Mouse (Mus musculus) thymus, postnatal 36 days (tissue): ENCODE data around the gene Ablim1.

ENCODE experiments used
- DNase-seq, 2 experiments: peaks; one replicate each; pipeline ENCODE4 v3.0.0; 2022; ENCODE audit warnings: mixed read lengths in 2 of 2

Ablim1 gene

DNA sequence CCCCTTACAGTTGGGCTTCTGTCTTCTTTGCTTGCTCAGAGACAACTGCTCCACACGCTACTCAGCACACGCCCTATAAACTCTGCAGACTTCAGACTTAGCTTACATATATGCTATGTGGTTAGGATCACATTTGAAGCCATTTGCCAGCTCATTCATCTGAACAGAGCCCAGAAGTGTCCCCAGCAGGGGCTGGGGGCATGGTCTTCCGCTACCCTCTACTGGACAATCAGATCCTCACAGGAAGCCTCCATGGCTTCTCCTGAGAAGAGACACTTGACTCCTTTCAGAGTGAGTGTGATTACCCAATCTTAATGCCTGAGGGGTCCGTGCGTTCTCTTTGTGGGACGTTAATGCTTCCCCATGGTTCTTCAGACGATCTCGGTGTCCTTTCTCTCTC is 59.6 kb downstream of the Ablim1 start:
- no peak for DNase-seq

DNA sequence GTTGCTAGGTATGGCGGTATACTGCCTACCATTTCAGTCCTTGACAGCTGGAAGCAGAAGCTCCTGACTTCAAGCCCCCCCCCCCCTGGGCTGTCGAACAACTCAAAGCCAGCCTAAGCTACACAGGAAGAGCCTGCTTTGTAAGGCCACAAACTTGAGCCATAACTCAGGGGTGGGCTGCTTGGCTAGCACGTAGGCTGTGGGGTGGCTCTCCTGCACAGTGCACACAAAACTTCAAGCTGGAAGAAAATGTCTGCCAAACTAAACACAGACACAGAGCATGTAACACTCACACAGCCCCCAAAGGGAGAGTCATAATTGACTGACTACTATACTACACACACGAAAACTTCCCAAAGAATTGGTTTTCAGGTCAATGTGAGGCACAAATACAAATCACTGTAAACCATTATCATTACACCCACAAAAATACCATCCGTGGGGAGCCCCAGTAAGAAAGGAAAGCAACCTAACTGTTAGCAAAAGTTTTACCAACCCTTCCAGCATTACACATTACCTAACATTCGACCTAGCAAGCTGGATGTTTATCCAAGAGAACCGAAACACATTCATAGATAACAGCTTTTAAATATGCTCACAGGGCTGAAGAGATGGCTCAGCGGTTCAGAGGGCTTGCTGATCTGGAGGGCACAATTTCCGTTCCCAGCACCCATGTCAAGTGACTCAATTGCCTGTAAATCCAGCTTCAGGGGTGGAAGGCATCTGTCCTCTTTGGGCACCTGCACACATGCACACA is 61.8 kb downstream of the Ablim1 start:
- no peak for DNase-seq

DNA sequence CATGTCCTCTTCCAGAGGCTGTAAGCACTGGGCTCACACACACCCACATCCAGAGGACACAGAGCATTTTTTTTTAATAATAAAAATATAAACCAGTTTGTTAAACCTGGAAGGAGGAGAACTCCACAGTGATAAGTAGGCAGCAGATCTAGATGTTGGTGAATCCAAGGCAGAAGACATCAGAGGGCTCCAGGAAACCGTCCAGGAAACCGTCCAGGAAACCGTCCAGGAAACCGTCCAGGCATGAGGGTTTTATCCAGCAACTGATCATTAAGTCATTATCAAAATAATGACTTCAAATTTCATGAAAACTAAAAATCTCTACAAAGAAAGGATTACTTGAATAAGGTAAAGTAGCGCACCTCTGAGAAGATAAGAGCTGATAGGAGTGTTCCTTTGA is 65.9 kb downstream of the Ablim1 start:
- no peak for DNase-seq

DNA sequence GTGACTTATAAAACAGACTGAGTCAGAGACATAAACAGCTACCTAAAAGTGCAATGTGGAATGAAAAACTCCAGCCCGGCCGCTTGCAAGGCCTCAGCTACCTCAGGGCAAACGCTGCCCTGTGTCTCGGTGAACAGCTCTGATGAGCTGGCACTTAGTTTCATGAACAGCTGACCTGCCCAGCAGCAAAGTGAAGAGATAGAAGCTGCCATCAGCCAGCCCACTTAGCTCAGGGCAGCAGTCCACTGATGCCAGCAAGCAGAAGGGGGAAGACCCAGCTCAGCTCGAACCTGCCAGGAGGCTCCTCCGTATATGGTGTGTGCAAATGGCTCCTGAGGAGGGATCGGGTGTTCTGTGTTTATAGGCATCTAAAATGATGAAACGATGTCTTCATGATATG is 67.5 kb downstream of the Ablim1 start:
- DNase-seq: no peak

DNA sequence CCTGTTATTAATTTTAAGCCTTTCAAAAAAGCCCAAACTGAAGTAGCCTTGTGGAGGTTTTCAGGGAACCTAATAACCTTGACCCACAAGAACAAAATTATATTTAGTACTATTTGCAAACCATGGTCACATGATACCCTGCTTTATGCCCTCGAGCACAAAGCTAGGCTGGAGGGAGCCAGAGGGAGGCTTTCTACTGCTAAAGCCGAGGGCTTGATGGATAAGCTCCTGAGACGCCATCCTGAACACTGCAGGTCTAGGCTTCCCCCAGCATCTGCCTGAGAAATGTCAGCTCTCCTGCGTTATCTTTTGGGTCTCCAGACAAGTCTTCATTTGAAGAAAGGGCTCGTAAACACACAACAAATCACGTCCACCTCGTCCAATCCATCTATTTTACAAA is 70.4 kb downstream of the Ablim1 start:
- DNase-seq: no peak

DNA sequence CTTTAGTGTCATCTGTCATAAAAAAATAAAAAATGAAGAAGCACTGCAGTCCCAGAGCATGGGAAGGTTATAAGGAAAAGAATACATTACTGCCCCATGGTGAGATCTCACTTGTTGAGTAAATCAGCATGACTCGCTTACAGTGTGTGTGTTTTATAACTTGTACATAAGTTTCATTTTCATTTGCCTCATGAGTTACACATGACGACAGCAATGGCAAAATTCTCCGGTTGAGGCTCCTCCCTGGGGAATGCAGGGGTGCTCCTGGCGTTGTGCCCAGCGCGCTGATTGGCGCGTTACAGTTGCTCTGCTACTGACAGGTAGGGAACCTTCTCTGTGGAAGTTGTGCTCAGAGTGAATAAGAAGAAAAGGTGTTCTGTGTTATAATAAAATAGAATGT is 71.1 kb downstream of the Ablim1 start:
- no peak for DNase-seq

DNA sequence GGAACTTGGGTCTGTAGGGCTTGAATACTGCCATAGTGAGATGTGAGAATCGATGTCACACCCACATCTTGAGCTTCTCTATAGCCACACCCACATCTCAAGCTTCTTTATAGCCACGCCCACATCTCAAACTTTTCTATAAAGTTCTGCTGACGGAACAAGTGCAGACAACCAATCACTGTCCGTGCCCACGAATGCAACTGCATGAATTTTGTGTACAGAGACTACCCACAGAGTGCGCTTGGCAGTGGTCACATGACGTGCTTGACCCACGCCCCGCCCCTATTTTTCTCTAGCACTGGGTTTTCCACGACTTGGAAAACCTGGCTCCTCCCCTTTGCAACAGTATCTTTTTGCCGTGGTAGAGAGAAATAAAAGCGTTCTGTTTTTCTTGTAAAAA is 71.5 kb downstream of the Ablim1 start:
- no peak for DNase-seq

DNA sequence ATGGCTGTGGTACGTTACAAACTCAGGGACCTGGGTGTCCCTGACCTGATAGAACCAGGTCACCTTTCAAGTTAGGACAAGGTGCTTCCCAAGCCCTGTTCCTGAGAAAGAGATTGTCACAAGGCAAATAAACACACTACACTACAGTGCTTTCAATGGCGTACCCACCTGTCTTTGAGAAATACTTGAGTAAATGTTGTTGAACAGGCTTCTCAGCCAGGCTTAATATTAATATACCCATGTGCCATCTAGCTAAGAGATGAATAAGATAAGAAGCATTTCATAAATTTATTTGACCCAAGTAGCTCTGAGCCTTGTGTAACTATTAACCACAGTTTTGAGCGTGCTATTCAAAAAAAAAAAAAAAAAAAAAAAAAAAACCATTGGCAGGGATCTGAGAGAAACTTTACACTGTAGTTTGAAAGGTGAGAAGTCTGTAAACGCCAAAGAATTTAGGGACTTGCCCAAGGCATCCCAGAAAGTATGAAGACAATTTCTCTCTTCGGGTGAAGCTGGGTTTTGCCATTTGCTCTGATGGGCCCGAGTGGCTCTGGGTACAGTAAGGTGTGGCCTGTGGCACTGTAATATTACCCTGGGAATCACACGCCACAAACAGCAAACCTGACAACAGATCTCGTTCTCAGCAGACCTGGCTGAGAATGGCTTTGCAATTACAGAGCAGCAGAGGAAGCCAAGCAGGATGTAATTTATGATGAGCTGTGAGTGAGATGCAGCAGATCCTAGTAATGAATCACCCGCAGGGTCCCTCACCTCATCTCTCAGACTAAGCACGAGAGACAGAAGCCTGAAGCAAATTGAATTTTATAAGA is 73.1 kb downstream of the Ablim1 start:
- no peak for DNase-seq

DNA sequence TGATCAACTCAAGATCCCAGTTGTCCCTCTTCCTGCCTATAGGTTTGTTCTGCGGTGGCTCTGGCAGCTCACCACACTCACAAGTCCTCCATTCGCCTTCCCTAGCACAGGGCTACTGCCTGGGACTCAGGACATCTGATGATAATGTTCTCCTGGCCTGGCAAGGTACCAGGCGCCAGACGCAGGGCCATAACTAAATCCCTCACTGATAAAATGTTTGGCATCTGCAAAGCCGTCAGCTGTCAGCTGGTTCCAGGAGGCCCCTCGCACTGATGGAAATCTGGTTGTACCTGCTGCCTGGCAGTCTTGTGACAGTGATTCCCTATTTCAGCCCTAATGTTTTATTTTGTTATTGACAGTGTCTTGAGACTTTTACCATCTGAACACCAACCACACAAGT is 74.5 kb downstream of the Ablim1 start:
- DNase-seq: no peak

DNA sequence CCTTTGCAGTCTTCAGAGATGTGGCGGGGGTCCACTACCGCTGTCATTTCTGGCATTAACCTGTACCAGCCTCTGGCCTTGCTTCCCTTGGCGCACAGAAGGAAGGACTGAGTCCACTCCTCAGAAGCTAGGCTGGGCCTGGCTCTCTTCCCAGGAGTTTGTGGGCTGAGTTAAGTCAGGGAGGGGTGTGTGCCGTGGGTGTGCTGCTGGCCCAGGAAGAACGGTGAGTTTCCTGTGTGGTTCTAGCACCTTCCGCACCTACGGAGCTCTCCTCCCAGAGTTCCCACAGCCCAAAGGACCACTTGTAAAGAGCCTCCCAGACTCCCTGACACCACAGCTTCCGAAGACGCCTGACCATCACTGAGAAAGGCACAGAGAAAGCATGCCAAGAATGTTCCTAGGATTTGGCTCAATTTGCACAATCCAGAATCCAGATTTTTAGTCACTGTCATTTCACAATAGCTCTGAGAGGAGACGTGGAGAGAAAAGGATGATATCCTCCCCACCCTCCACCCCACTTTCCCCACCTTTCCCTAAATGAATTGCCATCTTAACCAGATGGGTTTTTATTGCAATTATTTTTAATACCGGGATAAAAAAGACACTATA is 75.4 kb downstream of the Ablim1 start:
- no peak for DNase-seq

DNA sequence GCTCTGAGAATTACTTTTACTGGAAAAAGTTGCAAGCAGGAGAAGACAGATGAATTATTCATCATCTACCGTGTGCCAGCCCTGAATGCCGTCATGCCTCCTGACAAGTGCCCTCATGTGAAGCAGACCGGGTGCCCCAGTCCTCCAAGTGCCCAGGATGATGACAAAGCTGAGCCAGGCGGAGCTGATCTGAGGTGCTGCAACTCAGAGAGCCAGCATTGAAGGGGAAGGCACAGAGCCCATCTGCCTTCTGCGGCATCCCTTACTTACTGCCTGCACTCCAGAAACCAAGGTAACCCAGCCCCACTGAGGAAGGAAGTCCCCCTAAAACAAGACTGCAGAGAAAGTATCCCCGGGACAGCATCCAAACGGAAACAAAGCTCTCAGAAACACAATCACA is 76.3 kb downstream of the Ablim1 start:
- DNase-seq: no peak

DNA sequence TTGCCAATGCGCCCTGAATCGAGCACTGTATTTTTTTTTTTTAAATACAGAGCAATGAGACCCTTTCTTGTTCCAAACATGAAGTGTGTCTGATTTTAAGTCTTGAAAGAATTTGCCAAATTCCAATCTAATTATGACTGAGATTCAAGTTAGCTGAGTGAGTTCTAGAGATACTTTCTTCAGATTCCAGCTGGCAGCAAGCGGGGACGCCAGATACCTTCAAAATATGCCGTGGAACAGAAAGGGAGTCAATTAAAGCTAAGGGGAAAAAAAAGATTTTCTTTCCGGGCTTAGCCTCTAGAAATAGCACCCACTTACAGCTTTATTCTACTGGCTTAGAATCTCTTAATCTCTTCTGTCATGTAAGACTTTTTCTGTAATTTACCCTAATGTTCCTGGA is 77.2 kb downstream of the Ablim1 start:
- no peak for DNase-seq

DNA sequence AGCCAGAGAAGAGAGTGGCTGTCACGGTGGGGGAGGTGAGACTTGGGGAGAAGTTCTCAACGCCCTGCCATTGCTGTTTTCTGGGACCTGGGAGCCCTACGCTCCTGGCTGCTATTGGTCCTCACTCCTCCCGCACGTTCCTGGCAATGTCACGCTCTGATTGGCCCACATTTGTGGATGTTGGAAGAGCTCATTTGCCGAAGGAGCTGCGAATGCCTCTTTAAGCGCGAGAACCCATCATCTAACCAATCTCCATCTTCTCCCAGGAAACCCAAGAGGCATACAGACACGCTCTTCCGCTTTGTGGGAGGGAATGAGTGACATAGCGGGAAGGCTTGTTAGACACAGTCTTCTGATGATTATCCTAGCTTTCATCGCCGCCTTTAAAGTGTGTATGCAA is 78.1 kb downstream of the Ablim1 start:
- no peak for DNase-seq

DNA sequence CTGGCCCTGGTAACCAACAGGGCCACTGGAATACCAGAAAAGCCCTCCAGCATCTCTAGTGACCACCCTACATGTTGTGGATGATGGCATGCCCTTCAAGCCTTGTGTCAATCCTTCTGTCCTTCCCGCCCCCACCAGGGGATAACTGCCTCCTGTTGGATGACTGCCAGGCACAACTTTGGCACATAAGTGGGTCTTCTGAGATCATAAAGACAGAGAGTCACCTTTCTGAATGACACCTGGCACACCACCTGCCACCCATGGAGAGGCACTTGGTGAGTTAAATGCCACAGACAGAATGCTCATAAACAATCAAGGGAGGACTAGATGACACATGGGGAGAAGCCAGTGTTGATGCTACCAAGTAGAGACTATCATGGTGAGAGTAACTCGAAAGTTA is 78.8 kb downstream of the Ablim1 start:
- DNase-seq: no peak

DNA sequence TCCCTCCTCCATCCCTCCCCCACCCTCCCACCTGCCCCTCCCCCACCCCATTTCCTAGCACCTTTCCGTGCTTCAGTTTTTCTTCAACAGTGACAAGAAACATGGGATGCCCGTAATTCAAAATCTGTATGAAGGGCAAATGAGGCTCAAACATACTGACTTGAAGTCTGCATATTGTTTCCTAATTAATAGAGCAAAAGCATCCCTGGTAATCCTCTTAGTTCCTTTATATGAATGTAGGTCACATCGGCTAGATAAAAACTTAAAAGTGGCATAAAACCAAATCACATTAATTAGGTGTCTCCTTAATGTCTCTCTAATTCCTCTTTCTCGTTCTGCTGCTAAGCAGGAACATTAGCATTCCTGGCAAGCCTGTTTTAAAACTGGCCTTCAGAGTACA is 83.7 kb downstream of the Ablim1 start:
- DNase-seq: no peak

DNA sequence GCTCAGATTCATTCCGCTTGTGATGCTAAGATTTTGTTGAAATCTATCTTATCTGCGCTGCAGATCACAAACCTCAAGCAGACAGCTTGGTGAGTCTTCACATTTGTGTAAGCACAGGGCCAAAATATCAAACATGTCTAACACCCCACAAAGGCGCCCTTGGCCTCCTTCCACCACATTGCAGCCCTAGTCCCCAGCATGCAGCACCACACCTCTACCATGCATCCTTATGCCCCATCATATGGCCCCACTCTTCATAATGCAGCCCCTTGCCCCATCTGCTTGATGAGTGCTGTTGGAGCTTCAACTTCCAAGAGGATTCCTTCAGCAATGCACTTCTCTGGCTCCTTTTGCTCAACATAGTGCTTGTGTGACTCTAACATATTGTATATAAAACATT is 85.6 kb downstream of the Ablim1 start:
- DNase-seq: no peak

DNA sequence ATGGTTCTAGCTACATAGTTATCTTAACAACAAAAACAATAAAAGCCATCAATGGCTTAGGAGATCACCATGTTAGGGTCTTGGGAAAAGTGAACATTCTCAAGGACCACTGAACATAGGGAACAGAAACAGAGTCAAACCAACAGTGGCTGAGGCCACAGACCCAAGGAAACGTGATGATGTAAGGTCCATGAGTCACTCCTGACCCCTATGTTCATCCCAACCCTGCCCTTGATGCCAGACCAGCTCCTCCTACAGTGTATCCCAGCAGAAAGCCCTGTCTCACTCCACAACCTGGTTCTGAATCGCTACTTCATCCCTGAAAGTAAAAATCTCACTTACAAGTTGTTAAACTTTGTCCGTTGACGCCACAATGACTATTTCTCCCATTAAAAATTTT is 86.1 kb downstream of the Ablim1 start:
- no peak for DNase-seq

DNA sequence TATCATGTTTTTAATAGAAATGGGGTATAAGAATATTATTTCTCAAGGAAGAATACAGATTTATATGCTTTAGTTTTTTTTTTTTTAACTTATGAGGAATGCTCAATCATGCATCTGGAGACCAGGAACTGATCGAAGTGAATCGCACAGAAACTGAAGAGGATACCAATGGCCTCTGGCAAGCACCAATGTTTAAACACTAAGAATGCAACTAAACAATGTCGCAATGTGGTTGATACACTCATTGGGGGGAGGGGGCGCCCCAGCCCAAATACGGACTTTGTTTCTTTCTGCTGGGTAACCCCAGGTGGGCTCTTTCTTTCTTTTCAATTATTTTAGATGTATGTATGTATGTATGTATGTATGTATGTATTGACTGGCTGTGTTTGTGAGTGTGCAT is 90.3 kb downstream of the Ablim1 start:
- DNase-seq: no peak

DNA sequence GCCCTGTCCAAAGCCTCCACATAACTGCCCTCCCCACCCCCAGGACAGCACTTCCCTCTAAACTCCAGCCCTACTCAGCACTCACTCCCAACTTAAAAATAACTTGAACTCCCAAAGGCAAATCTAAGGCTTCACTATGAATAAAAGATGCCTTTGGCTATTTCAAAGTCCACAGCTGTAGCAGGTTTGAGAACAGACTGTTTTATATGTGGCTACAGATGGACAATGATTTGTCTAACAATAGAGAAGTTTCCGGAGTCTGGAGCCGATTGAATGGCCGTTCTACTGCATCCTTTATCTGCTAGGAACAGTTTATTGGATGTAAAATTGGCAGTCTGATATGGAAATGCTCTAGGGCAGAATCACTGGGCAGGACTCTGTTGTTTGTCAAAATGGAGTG is 91.0 kb downstream of the Ablim1 start:
- no peak for DNase-seq

DNA sequence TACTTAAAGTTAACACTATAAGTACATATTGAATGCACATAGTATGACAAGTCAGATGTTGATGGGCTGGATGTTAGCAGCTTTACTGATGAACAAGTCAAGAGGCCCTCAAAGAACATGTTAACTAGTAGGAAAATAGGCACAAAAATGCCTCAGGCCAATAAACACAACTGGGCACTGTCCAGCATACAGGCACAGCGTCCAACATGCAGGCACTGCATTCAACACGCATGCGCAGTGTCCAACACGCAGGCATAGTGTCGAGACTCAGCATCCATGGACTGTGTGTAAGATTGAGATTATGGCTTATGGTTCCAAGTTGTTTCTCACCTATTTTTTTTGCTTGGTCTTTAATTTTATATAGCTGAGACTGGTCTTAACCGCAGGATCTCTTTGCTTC is 92.1 kb downstream of the Ablim1 start:
- no peak for DNase-seq

DNA sequence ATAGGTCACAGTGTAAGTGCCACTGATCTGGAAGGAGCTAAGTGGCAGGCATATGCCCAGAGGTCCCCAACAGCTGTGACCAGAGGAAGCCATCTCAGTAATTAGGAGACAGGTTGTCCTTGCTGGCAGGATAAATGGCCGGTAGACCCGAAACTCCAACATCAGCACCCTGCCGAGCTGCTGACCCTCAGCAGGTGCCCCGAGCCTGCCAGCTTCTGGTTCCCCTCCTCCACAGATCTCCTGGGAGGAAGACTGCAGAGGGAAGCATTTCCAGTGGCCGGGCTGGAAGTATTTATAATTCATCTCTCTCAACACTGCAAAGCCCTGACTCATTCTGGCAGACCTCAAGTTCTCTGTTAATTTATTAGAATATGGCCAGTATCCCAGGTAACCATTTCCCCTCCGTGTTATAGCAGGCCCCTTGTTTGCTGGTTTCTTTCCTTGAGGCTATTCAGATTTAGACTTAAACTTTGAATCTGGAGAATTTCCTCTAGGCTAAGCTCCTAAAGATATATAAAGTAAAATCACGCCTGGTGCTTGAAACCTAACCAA is 93.0 kb downstream of the Ablim1 start:
- no peak for DNase-seq

DNA sequence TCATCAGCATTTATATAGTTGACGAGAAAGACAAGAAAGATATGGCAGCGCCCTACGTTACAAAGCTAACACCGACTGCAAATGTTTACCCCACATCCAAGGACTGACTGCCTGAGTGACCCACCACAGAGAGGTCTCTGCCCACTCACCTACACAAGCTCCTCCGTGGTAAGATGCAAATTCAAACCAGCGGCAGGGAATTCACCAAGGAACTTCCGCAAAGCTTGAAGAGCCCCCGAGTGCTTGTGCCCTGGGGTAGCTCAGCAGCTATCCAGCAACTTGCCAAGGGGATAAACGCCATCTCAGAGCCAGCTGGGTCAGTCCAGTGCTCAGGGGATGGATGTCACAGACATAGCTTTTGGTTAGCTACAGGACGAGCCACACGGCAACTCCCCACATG is 95.0 kb downstream of the Ablim1 start:
- no peak for DNase-seq

DNA sequence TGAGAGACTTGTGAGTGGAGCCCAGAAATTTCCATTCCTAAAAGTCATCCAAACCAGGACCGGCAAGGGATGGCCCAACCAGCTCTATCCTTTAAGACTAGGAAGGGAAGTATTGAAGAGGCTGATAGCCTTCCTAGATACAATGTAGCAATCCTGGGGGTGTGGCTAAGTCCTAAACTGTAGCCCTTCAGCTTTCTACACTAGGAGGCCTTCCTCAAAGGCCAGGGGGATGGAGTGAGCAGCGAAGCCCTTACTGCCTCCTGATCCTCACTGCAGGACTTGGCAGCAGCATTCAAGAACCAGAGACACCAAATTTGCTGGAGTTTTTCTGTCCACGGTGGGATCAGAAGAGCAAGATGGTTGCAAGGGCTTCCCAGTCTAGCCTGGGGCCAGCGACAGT is 97.6 kb downstream of the Ablim1 start:
- DNase-seq: no peak

DNA sequence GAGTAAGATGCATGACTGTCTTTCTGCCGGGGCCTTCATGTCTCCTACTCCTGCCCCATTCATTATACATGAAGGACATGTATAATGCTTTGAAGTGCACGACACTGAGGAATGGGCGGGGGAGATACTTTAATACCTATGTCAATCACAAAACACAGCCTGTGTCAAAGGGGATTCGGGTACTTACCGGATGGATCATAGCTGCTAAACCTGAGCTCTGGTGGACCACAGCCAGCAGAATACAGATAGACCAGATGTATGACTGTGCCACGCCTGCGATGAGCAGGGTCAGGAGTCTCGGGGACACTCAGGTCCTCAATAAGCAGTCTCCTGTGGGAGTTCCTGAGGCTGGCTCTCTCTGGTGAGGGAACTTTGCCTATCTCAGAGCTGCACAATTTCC is 99.2 kb downstream of the Ablim1 start:
- no peak for DNase-seq
